Mouse (Mus musculus): ENCODE data around the gene Gm17654. TPM values are rescaled to one million over a fixed set of nuclear protein-coding genes. Genes with fewer than 3 reads are reported as not detected.

The Gm17654 gene
- not detected for total RNA-seq (2023)

DNA sequence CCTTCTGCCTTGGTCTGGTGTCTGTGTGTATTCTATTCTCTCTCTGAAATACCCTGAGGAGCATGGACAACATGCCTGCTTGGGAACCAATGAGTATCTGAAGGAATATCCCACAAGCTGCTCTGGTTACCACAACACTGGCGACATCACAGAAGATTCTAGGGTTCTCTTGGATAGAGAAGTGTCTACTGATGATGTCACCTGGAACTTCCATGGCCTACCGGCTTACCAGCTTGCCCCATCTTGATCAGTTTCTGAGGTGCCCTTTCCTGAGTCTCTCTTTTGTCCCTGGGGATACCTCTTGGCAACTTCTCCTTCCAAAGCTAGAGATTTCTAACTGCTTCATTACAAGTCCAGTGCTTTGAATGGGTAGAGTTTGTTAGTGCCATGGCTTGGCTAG lies at the start of gene Gm17654:
Gm17654 (minus strand) TSS at position 101 of the 400 bp plus-strand sequence.

DNA sequence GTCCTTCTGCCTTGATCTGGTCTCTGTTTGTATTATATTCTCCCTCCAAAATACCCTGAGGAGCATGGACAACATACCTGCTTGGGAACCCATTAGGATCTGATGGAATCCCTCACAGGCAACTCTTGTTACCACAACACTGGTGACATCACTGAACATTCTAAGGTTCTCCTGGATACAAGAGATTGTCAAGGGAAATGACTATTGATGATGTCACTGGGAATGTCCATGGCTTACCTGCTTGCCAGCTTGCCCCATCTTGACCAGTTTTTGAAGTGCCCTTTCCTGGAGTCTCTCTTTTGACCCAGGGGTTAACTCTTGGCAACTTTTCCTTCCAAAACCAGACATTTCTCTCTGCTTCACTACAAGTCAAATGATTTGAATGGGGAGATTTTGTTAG lies 29.0 kb upstream of the Gm17654 start, which contains the start of gene Gm10375:
Gm10375 (minus strand) TSS at position 101 of the 400 bp plus-strand sequence.

DNA sequence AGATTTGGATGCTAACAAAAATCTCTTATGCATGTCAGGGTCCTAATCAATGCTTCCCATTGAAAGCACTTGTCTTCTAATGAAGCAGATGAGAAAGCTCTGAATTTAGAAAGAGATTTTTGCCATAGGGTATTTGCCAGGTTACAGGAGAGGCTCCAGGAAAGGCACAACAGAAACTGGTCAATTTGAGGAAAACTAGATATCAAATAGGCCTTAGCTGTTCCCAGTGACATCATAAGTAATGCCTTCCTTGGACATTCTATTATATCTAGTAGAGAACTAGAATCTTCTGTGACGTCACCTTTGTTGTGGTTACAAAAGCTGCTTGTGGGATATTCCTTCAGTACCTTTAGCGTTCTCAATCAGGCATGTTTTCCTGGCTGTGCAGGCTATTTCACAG lies 35.7 kb downstream of the Gm17654 start, which contains the start of gene Gm5799:
Gm5799 (plus strand) TSS at position 301 of the 400 bp plus-strand sequence.

Other genes starting within 250 kb of the Gm17654 start
- gene 1700001F09Rik, start 231.3 kb downstream of the Gm17654 start, total RNA-seq (2023): not detected
- gene Gm8138, start 162.8 kb downstream of the Gm17654 start, total RNA-seq (2023): not detected
- gene Gm5799, start 35.6 kb downstream of the Gm17654 start, total RNA-seq (2023): not detected
- gene Gm10375, start 28.9 kb upstream of the Gm17654 start, total RNA-seq (2023): not detected
- gene Gm8165, start 98.1 kb upstream of the Gm17654 start, total RNA-seq (2023): not detected
- gene Gm7324, start 118.7 kb upstream of the Gm17654 start, total RNA-seq (2023): 1.4 TPM
- not detected for gene Gm16506, start 148.3 kb upstream of the Gm17654 start, total RNA-seq (2023)
- not detected for gene Gm6526, start 168.7 kb upstream of the Gm17654 start, total RNA-seq (2023)
- gene Gm8180, start 205.6 kb upstream of the Gm17654 start, total RNA-seq (2023): not detected

Data from CD8-positive naive resting alpha-beta T cell, adult 57 days (primary cell).